Mouse (Mus musculus): Measurements from ENCODE around the gene Acot7.

DNA sequence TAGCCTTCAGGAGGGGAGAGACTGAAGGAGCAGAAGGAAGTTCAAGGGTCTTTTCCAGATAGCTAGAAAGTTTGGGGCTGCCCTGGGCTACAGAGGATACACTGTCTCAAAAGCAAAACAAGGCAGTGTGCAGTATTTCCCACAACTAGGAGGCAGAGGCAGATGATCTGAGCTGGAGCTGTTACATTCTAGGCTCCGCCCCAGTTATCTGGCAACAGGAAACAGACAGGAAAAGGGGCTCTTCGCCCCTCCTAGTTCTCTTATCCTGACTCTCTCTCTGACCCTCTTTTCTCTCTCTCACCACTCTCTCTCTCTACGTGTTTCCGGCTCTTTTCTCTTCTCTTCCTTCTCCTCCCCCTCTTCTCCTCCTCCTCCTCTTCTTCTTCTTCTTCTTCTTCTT, 118.0 kb downstream of the Acot7 start:
- TF ChIP-seq CTCF (IDR thresholded peaks at IDR 0.05; ENCODE audit: extremely low read depth, insufficient read depth, insufficient read length, insufficient replicate concordance): no peak
- no peak for TF ChIP-seq POLR2A (IDR thresholded peaks at IDR 0.05; ENCODE audit: low read depth, low read length)
